Mouse (Mus musculus) limb, embryonic 11.5 days (tissue): ENCODE data around the gene Mtus2. TPM values are rescaled to one million over a fixed set of nuclear protein-coding genes. Genes with fewer than 3 reads are reported as not detected.

ENCODE experiments used
- ATAC-seq: fragments of 200-750 bp; cut with Nextera tagmentation; 2 replicates; pipeline ENCODE4 v1.8.0; 2017; ENCODE audit warnings: low read depth; ENCODE audit not compliant: insufficient number of reproducible peaks, low FRiP score, low TSS enrichment
- DNase-seq: peaks from one replicate; pipeline ENCODE4 v3.0.0-alpha.2; 2015; ENCODE audit warnings: low spot score
- H3K27ac ChIP-seq: fragments of 300-500 bp; sonication (generic); replicated peaks from 2 replicates; pipeline ENCODE4 v1.5.1; 2014; ENCODE audit warnings: low read depth, mild to moderate bottlenecking, low read length
- H3K27me3 ChIP-seq: fragments of 300-500 bp; sonication (generic); 2 replicates; pipeline ENCODE4 v1.6.1; 2014; ENCODE audit warnings: mild to moderate bottlenecking, low read length, mixed read lengths; ENCODE audit not compliant: control insufficient read depth, insufficient read depth
- H3K36me3 ChIP-seq: fragments of 300-500 bp; sonication (generic); 2 replicates; pipeline ENCODE4 v1.6.1; 2014; ENCODE audit warnings: mild to moderate bottlenecking, low read length, moderate library complexity, mixed read lengths; ENCODE audit not compliant: control insufficient read depth, insufficient read depth
- H3K4me1 ChIP-seq: fragments of 300-500 bp; sonication (generic); 2 replicates; pipeline ENCODE4 v1.6.1; 2014; ENCODE audit warnings: low read length, mixed read lengths; ENCODE audit not compliant: control insufficient read depth, insufficient read depth
- H3K4me2 ChIP-seq: fragments of 300-500 bp; sonication (generic); 2 replicates; pipeline ENCODE4 v1.6.1; 2014; ENCODE audit warnings: low read depth, mild to moderate bottlenecking, moderate library complexity; ENCODE audit not compliant: severe bottlenecking
- H3K4me3 ChIP-seq: fragments of 300-500 bp; sonication (generic); 2 replicates; pipeline ENCODE4 v1.5.1; 2014; ENCODE audit warnings: low read depth, low read length
- H3K9ac ChIP-seq: fragments of 300-500 bp; sonication (generic); 2 replicates; pipeline ENCODE4 v1.6.1; 2014; ENCODE audit warnings: mild to moderate bottlenecking, low read length
- H3K9me3 ChIP-seq: fragments of 300-500 bp; sonication (generic); 2 replicates; pipeline ENCODE4 v1.6.1; 2016; ENCODE audit warnings: low read length; ENCODE audit not compliant: control insufficient read depth
- WGBS: fragments of 180-500 bp; shearing (Covaris S2); extraction: QIAGEN DNeasy Blood & Tissue Kit; methylation state at CpG from one replicate; pipeline ENCODE4 v1.1.7; 2014; 5-methylcytosine and 5-hydroxymethylcytosine counted together
- polyA plus RNA-seq: library from polyadenylated mRNA; unstranded; fragments of >200 nt; fragmentation: Nextera tagmentation; extraction: Ambion mirVana; gene quantifications from 2 replicates; pipeline ENCODE4 v1.2.1, GENCODE M21; 2014

Gene Mtus2
- polyA plus RNA-seq, 1 experiment from 2014 or later: 4.0 TPM

GRCm38 (mm10) chr5:148222898-148223297, 265.8 kb downstream of the Mtus2 start:
- Histone ChIP-seq H3K9ac (no peak overlapping the region), H3K9me3 (no peaks in the 10 kb centered on the region), H3K4me2 (no peak overlapping the region), H3K27ac (no peak overlapping the region), H3K36me3 (no peaks in the 10 kb centered on the region), H3K4me1 (no peaks in the 10 kb centered on the region), H3K27me3 (no peaks in the 10 kb centered on the region), H3K4me3 (no peak overlapping the region)
- ATAC-seq (no peak), DNase-seq (no peak)
- 87% methylated on average over 5 of the region's 5 CpGs for WGBS

- Histone ChIP-seq H3K27ac (no peak overlapping the region), H3K27me3 (no peaks in the 10 kb centered on the region), H3K4me3 (no peak overlapping the region), H3K4me2 (no peak overlapping the region), H3K4me1 (no peaks in the 10 kb centered on the region), H3K9me3 (no peaks in the 10 kb centered on the region), H3K36me3 (no peaks in the 10 kb centered on the region), H3K9ac (no peak overlapping the region)
- ATAC-seq (no peak), DNase-seq (no peak)
- WGBS: 92% methylated on average over 16 of the region's 16 CpGs
Measured at GRCm38 (mm10) chr5:148224004-148224403, 266.9 kb downstream of the Mtus2 start.

- Histone ChIP-seq H3K4me2 (no peak overlapping the region), H3K9ac (no peak overlapping the region), H3K36me3 (no peaks in the 10 kb centered on the region), H3K9me3 (no peaks in the 10 kb centered on the region), H3K4me1 (no peaks in the 10 kb centered on the region), H3K27me3 (no peaks in the 10 kb centered on the region), H3K4me3 (no peak overlapping the region), H3K27ac (no peak overlapping the region)
- ATAC-seq: no peak
- 82% methylated on average over 18 of the region's 18 CpGs for WGBS
- no peak for DNase-seq
Measured at GRCm38 (mm10) chr5:148233714-148234113, 276.6 kb downstream of the Mtus2 start.

- H3K9ac ChIP-seq: no peak overlapping the region
- no peak overlapping the region for H3K27ac ChIP-seq
- no peak overlapping the region for H3K4me3 ChIP-seq
- no peaks in the 10 kb centered on the region for H3K36me3 ChIP-seq
- H3K4me2 ChIP-seq: no peak overlapping the region
- no peaks in the 10 kb centered on the region for H3K27me3 ChIP-seq
- no peaks in the 10 kb centered on the region for H3K9me3 ChIP-seq
- H3K4me1 ChIP-seq: no peaks in the 10 kb centered on the region
- 48% methylated on average over 9 of the region's 9 CpGs for WGBS
- no peak for DNase-seq
- ATAC-seq: no peak
Measured at GRCm38 (mm10) chr5:148236616-148237015, 279.5 kb downstream of the Mtus2 start.

GRCm38 (mm10) chr5:148239067-148239466, 281.9 kb downstream of the Mtus2 start:
- no peaks in the 10 kb centered on the region for H3K9me3 ChIP-seq
- ATAC-seq: no peak
- no peaks in the 10 kb centered on the region for H3K27me3 ChIP-seq
- H3K4me3 ChIP-seq: no peak overlapping the region
- no peak overlapping the region for H3K27ac ChIP-seq
- DNase-seq: no peak
- H3K9ac ChIP-seq: no peak overlapping the region
- no peaks in the 10 kb centered on the region for H3K36me3 ChIP-seq
- no peak overlapping the region for H3K4me2 ChIP-seq
- no peaks in the 10 kb centered on the region for H3K4me1 ChIP-seq

- ATAC-seq: no peak
- H3K4me2 ChIP-seq: no peak overlapping the region
- DNase-seq: no peak
- no peaks in the 10 kb centered on the region for H3K36me3 ChIP-seq
- 37% methylated on average over 2 of the region's 2 CpGs for WGBS
- no peak overlapping the region for H3K4me3 ChIP-seq
- no peak overlapping the region for H3K9ac ChIP-seq
- H3K27ac ChIP-seq: no peak overlapping the region
- no peaks in the 10 kb centered on the region for H3K4me1 ChIP-seq
- no peaks in the 10 kb centered on the region for H3K9me3 ChIP-seq
- no peaks in the 10 kb centered on the region for H3K27me3 ChIP-seq
Measured at GRCm38 (mm10) chr5:148239757-148240156, 282.6 kb downstream of the Mtus2 start.

GRCm38 (mm10) chr5:148241932-148242331, 284.8 kb downstream of the Mtus2 start:
- Histone ChIP-seq H3K9ac (no peak overlapping the region), H3K4me2 (no peak overlapping the region), H3K9me3 (no peaks in the 10 kb centered on the region), H3K27ac (no peak overlapping the region), H3K27me3 (no peaks in the 10 kb centered on the region), H3K4me1 (no peaks in the 10 kb centered on the region), H3K4me3 (no peak overlapping the region), H3K36me3 (no peaks in the 10 kb centered on the region)
- ATAC-seq (no peak), DNase-seq (peak; percentile 83)
- WGBS: 8% methylated on average over 7 of the region's 7 CpGs

- Histone ChIP-seq H3K4me2 (no peak overlapping the region), H3K4me1 (no peaks in the 10 kb centered on the region), H3K27ac (no peak overlapping the region), H3K9ac (no peak overlapping the region), H3K36me3 (no peaks in the 10 kb centered on the region), H3K27me3 (no peaks in the 10 kb centered on the region), H3K9me3 (no peaks in the 10 kb centered on the region), H3K4me3 (no peak overlapping the region)
- DNase-seq (no peak), ATAC-seq (no peak)
- WGBS: 32% methylated on average over 1 of the region's 1 CpGs
Measured at GRCm38 (mm10) chr5:148244471-148244870, 287.4 kb downstream of the Mtus2 start.

- H3K27me3 ChIP-seq: no peaks in the 10 kb centered on the region
- H3K4me3 ChIP-seq: no peak overlapping the region
- H3K36me3 ChIP-seq: no peaks in the 10 kb centered on the region
- no peak for DNase-seq
- 88% methylated on average over 2 of the region's 2 CpGs for WGBS
- no peak overlapping the region for H3K27ac ChIP-seq
- H3K4me2 ChIP-seq: no peak overlapping the region
- H3K9me3 ChIP-seq: no peaks in the 10 kb centered on the region
- no peak overlapping the region for H3K9ac ChIP-seq
- H3K4me1 ChIP-seq: no peaks in the 10 kb centered on the region
- no peak for ATAC-seq
Measured at GRCm38 (mm10) chr5:148245386-148245785, 288.3 kb downstream of the Mtus2 start.
